Mouse (Mus musculus) spleen, adult 2 months (tissue): ENCODE measurements around the gene Npy4r.

ENCODE experiments used
- CTCF ChIP-seq: fragments of 200-500 bp; IDR thresholded peaks from 2 replicates; pipeline ENCODE4 v1.5.1; 2011; ENCODE audit warnings: mild to moderate bottlenecking, inconsistent platforms; ENCODE audit not compliant: insufficient read depth, insufficient read length, insufficient replicate concordance; ENCODE audit errors: extremely low read depth
- POLR2A ChIP-seq: fragments of 200-500 bp; IDR thresholded peaks from 2 replicates; pipeline ENCODE4 v1.6.1; 2011; ENCODE audit warnings: low read depth, low read length, inconsistent platforms

- TF ChIP-seq CTCF (no peak), POLR2A (no peak)
Measured at GRCm38 (mm10) chr14:34196706-34197105, 44.4 kb upstream of the Npy4r start.
